Mouse (Mus musculus): Measurements from ENCODE around the gene Mrpl58. TPM values are rescaled to one million over a fixed set of nuclear protein-coding genes. Genes with fewer than 3 reads are reported as not detected.
A peak's percentile ranks its signal among the peaks of the same experiment; 100 is the strongest.

Mrpl58 gene
- polyA plus RNA-seq, 1 experiment from 2014 or later = 235 TPM

DNA sequence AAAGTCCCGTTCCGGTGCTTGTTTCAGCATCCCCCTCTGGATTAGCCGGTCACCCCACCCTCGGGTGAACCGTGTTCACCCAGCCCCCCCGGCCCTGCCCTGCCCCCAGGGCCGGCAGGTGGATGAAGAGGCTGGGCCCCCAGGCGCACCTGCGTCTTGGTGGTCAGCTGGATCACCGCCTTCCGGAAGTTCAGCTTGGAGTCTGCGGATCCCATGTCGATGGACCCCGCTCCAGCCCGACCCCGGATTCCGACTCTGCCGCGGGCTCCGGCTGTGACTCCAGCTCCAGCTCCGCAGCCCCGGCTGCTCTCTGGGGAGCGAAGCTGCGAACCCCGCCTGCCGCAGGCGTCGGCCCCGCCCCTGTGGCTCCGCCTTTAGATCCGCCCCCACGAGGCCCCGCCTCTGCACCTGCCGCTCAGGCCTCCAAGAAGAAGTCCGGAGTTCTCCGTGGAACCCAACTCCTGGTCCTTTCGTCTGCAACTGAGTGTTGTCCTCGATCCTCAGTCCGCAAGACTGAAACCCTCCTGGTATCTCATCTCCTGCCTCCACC is 36.1 kb upstream of the Mrpl58 start, which contains the start of gene Hid1:
Gene Hid1, minus strand, starts transcription at position 362 of the 550 bp plus-strand sequence.
- Histone ChIP-seq H3K9ac (ENCODE audit: low read depth, low read length) (peak within 1 kb of the TSS; percentile 47), H3K36me3 (ENCODE audit: control insufficient read depth, insufficient read depth, low read length) (no peaks in the 10 kb centered on the region), H3K27me3 (ENCODE audit: control insufficient read depth, insufficient read depth, low read length) (peaks cover 30% of the 10 kb centered on the region), H3K9me3 (ENCODE audit: control insufficient read depth, low read length) (no peaks in the 10 kb centered on the region), H3K27ac (ENCODE audit: low read depth, low read length) (no peak within 1 kb of the TSS), H3K4me2 (replicated peaks; ENCODE audit: low read depth, low read length) (peak within 1 kb of the TSS; percentile 80), H3K4me1 (ENCODE audit: control insufficient read depth, insufficient read depth, low read length) (peaks cover 8% of the 10 kb centered on the region), H3K4me3 (ENCODE audit: low read length) (peak within 1 kb of the TSS; percentile 48)
- peak; percentile 76 for ATAC-seq (ENCODE audit: low FRiP score, low TSS enrichment)
- WGBS = 1% methylated on average over 32 of the region's 39 CpGs

DNA sequence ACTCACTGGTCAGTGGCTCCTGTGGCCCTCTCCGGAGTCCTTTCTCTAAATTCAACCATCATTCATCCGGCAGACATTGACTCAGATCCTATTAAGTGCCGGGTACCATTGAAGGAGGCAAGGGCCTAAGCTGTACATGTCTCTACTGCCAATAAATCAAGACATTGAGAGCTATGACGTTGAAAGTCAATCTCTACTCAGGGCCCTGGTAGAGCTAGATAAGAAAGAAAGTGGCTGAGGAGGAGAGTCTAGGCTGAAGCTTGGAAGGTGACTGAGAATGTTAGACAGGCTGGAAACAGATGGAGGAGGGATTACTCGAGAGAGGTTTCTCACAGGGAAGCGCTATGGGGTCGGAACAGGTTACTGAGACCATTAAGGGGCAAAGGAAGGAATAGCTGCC is 33.2 kb upstream of the Mrpl58 start:
- Histone ChIP-seq H3K36me3 (ENCODE audit: control insufficient read depth, insufficient read depth, low read length) (no peaks in the 10 kb centered on the region), H3K9me3 (ENCODE audit: control insufficient read depth, low read length) (no peaks in the 10 kb centered on the region), H3K4me3 (ENCODE audit: low read length) (no peak overlapping the region), H3K9ac (ENCODE audit: low read depth, low read length) (no peak overlapping the region), H3K4me2 (replicated peaks; ENCODE audit: low read depth, low read length) (no peak overlapping the region), H3K27me3 (ENCODE audit: control insufficient read depth, insufficient read depth, low read length) (peaks cover 45% of the 10 kb centered on the region), H3K4me1 (ENCODE audit: control insufficient read depth, insufficient read depth, low read length) (peaks cover 12% of the 10 kb centered on the region), H3K27ac (ENCODE audit: low read depth, low read length) (no peak overlapping the region)
- WGBS = 44% methylated on average over 7 of the region's 7 CpGs
- ATAC-seq (ENCODE audit: low FRiP score, low TSS enrichment) = no peak

DNA sequence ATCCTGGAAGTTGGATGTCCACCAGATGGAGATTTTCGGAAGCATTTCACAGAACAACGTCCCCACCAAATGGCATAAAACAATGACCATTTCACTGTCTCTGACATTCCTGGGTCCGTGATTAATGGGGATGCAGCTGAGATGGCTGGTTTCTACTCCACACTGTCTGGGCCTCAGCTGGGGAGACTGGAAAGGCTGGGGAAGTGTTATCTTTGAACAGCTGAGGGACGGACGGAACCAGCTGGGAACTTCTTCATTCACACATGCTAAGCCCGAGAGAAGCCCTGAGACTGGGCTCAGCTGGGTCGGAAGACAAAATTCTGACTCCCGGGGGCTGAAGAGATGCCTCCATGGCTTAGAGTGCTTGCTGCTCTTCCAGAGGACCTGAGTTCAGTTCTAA is 32.2 kb upstream of the Mrpl58 start:
- H3K27ac ChIP-seq (ENCODE audit: low read depth, low read length) = no peak overlapping the region; the same call in 1 of the 2 replicates
- no peaks in the 10 kb centered on the region for H3K36me3 ChIP-seq (ENCODE audit: control insufficient read depth, insufficient read depth, low read length)
- no peak overlapping the region for H3K4me3 ChIP-seq (ENCODE audit: low read length)
- WGBS = 66% methylated on average over 8 of the region's 8 CpGs
- peaks cover 12% of the 10 kb centered on the region for H3K4me1 ChIP-seq (ENCODE audit: control insufficient read depth, insufficient read depth, low read length)
- H3K9me3 ChIP-seq (ENCODE audit: control insufficient read depth, low read length) = no peaks in the 10 kb centered on the region
- H3K27me3 ChIP-seq (ENCODE audit: control insufficient read depth, insufficient read depth, low read length) = peaks cover 44% of the 10 kb centered on the region
- no peak overlapping the region for H3K4me2 ChIP-seq (replicated peaks; ENCODE audit: low read depth, low read length)
- no peak overlapping the region for H3K9ac ChIP-seq (ENCODE audit: low read depth, low read length)
- ATAC-seq (ENCODE audit: low FRiP score, low TSS enrichment) = no peak

DNA sequence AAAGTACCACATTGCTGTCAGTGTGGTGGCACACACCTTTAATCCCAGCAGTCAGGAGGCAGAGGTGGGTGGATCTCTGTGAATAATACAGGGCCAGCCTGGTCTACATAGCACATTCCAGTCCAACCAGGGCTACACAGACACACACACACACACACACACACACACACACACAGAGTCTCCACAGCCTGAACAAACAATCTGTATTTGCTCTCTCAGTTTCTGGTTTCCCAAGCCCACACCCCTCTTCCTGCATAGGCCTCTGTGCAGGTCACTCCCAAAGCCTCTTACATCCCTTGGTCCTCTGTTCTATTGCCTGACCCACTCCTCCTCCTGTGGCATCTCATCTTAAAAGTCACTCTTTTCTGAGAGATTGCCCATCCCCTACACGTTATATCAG is 31.5 kb upstream of the Mrpl58 start:
- no peaks in the 10 kb centered on the region for H3K9me3 ChIP-seq (ENCODE audit: control insufficient read depth, low read length)
- H3K4me2 ChIP-seq (replicated peaks; ENCODE audit: low read depth, low read length) = no peak overlapping the region
- no peak overlapping the region for H3K9ac ChIP-seq (ENCODE audit: low read depth, low read length)
- peaks cover 8% of the 10 kb centered on the region for H3K4me1 ChIP-seq (ENCODE audit: control insufficient read depth, insufficient read depth, low read length)
- no peak overlapping the region for H3K4me3 ChIP-seq (ENCODE audit: low read length)
- WGBS = 65% methylated on average over 1 of the region's 1 CpGs
- peaks cover 38% of the 10 kb centered on the region for H3K27me3 ChIP-seq (ENCODE audit: control insufficient read depth, insufficient read depth, low read length)
- H3K27ac ChIP-seq (ENCODE audit: low read depth, low read length) = no peak overlapping the region
- no peaks in the 10 kb centered on the region for H3K36me3 ChIP-seq (ENCODE audit: control insufficient read depth, insufficient read depth, low read length)
- no peak for ATAC-seq (ENCODE audit: low FRiP score, low TSS enrichment)

DNA sequence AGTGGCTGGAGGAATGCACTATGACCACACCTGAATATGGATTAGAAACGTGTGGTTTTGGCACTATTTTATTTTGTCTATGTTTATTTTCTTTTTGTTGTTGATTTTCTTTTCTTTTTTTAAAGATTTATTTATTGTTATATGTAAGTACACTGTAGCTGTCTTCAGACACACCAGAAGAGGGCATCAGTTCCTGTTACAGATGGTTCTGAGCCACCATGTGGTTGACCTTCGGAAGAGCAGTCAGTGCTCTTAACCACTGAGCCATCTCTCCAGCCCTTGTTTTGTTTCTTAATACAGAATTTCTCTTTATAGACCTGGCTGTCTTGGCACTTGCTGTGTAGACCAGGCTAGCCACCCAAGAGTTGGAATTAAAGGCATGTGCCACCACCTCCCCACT is 30.8 kb upstream of the Mrpl58 start:
- Histone ChIP-seq H3K36me3 (ENCODE audit: control insufficient read depth, insufficient read depth, low read length) (no peaks in the 10 kb centered on the region), H3K9me3 (ENCODE audit: control insufficient read depth, low read length) (no peaks in the 10 kb centered on the region), H3K4me2 (replicated peaks; ENCODE audit: low read depth, low read length) (no peak overlapping the region), H3K27me3 (ENCODE audit: control insufficient read depth, insufficient read depth, low read length) (peaks cover 31% of the 10 kb centered on the region), H3K27ac (ENCODE audit: low read depth, low read length) (no peak overlapping the region), H3K4me3 (ENCODE audit: low read length) (no peak overlapping the region), H3K4me1 (ENCODE audit: control insufficient read depth, insufficient read depth, low read length) (0 out of 2 replicates have a peak, but pooled peaks cover 5% of the 10 kb centered on the region), H3K9ac (ENCODE audit: low read depth, low read length) (no peak overlapping the region)
- WGBS = 46% methylated on average over 2 of the region's 2 CpGs
- ATAC-seq (ENCODE audit: low FRiP score, low TSS enrichment) = no peak

DNA sequence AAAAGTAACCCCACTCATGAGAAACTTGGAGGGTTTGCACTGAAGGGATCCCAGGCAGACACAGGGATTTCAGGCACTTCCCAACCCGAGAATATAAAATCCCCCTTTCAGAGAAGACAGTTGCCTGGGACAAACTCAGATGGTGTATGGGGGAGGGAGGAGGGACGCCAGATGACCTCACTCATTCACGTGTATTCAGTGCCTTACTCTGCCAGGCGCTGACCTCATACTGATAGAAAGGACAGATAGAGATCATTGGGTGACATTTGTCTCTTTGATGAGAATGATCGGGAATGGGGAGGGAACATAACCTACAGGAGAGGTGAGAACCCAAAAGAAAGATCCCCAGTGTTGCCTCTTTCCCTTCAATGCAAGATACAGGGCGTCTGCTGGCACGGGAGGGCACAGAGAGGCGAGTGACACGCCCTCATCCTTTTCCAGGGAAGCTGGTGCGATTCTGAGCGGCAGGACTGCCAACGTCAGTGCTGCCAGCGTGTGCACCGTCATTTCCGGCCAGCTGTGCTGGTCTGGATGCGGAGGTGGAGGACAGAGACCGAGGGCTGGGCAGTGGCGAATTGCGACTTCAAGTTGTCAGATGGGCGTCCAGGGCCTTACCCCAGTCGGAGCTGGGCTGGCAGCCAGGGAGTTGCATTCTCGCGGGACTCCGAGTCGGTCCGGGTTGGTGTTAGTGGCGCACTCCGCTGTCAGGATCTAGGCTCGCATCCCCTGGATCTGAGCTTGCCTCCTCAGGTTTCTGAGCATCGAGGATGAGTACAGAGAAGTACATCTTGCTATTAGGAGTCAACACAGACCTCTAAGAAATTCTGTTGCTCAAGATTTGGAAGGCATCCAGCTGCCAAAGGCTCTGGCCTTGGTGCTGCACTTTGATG is 29.5 kb upstream of the Mrpl58 start:
- Histone ChIP-seq H3K27me3 (ENCODE audit: control insufficient read depth, insufficient read depth, low read length) (peaks cover 21% of the 10 kb centered on the region), H3K4me1 (ENCODE audit: control insufficient read depth, insufficient read depth, low read length) (0 out of 2 replicates have a peak, but pooled peaks cover 5% of the 10 kb centered on the region), H3K27ac (ENCODE audit: low read depth, low read length) (no peak overlapping the region), H3K9me3 (ENCODE audit: control insufficient read depth, low read length) (no peaks in the 10 kb centered on the region), H3K4me3 (ENCODE audit: low read length) (peak overlapping the region; percentile 35), H3K9ac (ENCODE audit: low read depth, low read length) (peak overlapping the region; percentile 36; the same call in 1 of the 2 replicates), H3K36me3 (ENCODE audit: control insufficient read depth, insufficient read depth, low read length) (no peaks in the 10 kb centered on the region), H3K4me2 (replicated peaks; ENCODE audit: low read depth, low read length) (peak overlapping the region; percentile 43)
- 3% methylated on average over 30 of the region's 30 CpGs for WGBS
- peak; percentile 45; the same call in 1 of the 2 replicates for ATAC-seq (ENCODE audit: low FRiP score, low TSS enrichment)

DNA sequence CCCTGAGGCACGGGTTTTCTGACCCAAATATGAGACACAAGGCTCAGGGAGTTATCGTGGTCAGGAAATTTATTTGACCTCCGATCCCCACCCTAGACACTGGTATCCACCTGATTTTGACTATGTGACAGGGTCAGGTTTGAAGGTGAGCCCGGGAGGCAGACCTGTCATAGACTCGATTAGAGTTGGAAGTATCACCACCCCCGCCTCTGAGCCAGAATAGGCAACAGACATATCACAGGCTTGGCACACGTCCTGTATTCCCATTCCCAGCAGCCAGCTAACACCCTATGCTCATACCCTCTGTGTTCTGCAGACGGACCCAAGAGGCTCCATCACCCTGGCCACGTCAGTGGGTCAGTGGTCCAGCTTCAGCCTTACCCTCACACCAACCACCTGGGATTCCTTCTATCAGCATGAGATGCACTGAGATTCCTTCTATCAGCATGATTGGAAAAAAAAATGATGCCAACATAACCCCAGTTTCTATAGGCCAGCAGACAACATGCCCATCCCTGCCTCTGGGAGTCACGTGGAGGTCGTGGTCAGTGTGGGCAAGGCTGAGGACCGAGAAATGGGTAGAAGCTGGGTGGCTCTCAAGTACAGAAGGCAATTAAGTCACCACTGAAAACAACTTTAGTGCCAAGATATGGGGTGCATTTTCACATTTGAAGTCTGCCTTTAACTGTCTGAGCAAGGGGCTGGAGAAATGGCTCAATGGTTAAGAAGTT is 28.7 kb upstream of the Mrpl58 start:
- Histone ChIP-seq H3K4me3 (ENCODE audit: low read length) (peak overlapping the region; percentile 35; the same call in 1 of the 2 replicates), H3K9ac (ENCODE audit: low read depth, low read length) (0 out of 2 replicates have a peak overlapping the region, but pooled peaks have one; percentile 36), H3K4me1 (ENCODE audit: control insufficient read depth, insufficient read depth, low read length) (0 out of 2 replicates have a peak, but pooled peaks cover 5% of the 10 kb centered on the region), H3K4me2 (replicated peaks; ENCODE audit: low read depth, low read length) (peak overlapping the region; percentile 43), H3K36me3 (ENCODE audit: control insufficient read depth, insufficient read depth, low read length) (no peaks in the 10 kb centered on the region), H3K9me3 (ENCODE audit: control insufficient read depth, low read length) (no peaks in the 10 kb centered on the region), H3K27me3 (ENCODE audit: control insufficient read depth, insufficient read depth, low read length) (peaks cover 21% of the 10 kb centered on the region), H3K27ac (ENCODE audit: low read depth, low read length) (no peak overlapping the region)
- ATAC-seq (ENCODE audit: low FRiP score, low TSS enrichment) = no peak
- 66% methylated on average over 12 of the region's 12 CpGs for WGBS

DNA sequence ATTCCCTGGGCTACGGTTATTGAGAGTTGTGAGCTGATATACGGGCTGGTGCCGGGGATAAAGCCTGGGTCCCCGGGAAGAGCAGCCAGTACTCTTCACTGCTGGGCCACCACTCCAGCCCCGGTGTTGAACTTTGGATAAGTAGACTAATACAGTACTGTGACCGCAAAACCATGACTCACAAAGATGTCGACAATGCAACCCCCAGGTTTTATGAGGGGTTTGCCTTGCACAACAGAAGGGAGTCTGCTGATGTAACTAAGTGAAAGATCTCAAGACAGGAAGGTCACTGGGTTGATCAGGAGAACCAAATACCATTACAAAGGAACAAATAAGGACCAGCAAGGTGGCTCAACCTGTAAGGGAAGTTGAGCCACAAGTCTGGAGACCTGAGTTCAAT is 26.8 kb upstream of the Mrpl58 start:
- no peaks in the 10 kb centered on the region for H3K36me3 ChIP-seq (ENCODE audit: control insufficient read depth, insufficient read depth, low read length)
- no peak for ATAC-seq (ENCODE audit: low FRiP score, low TSS enrichment)
- H3K9ac ChIP-seq (ENCODE audit: low read depth, low read length) = no peak overlapping the region
- no peaks in the 10 kb centered on the region for H3K9me3 ChIP-seq (ENCODE audit: control insufficient read depth, low read length)
- no peak overlapping the region for H3K4me3 ChIP-seq (ENCODE audit: low read length)
- WGBS = 61% methylated on average over 7 of the region's 7 CpGs
- H3K4me2 ChIP-seq (replicated peaks; ENCODE audit: low read depth, low read length) = no peak overlapping the region
- H3K27ac ChIP-seq (ENCODE audit: low read depth, low read length) = no peak overlapping the region
- peaks cover 21% of the 10 kb centered on the region for H3K27me3 ChIP-seq (ENCODE audit: control insufficient read depth, insufficient read depth, low read length)
- H3K4me1 ChIP-seq (ENCODE audit: control insufficient read depth, insufficient read depth, low read length) = 0 out of 2 replicates have a peak, but pooled peaks cover 5% of the 10 kb centered on the region
